Mouse (Mus musculus) frontal cortex, postnatal 25 days (tissue): ENCODE measurements at regions not wholly inside any gene's neighbourhood (a gene's known extent, or its start where the extent isn't known, plus 50 kb on each side); places are given as distances from the start of the nearest gene placed in this dataset.

Source experiments
- DNase-seq, 2 experiments: peaks; one replicate each; pipeline ENCODE4 v3.0.0; 2022; ENCODE audit warnings: low spot score in 2 of 2

GRCm38 (mm10) chr5:29142957-29143356 is 52.8 kb upstream of the Rnf32 start:
- DNase-seq = no peak

- no peak for DNase-seq
Measured at GRCm38 (mm10) chr5:29142502-29142901, 53.3 kb upstream of the Rnf32 start.

GRCm38 (mm10) chr5:29137481-29137880 is 58.3 kb upstream of the Rnf32 start:
- no peak for DNase-seq

GRCm38 (mm10) chr5:29132261-29132660 is 63.5 kb upstream of the Rnf32 start:
- DNase-seq = no peak

GRCm38 (mm10) chr5:29131762-29132161 is 64.0 kb upstream of the Rnf32 start:
- DNase-seq = no peak

- DNase-seq = no peak
Measured at GRCm38 (mm10) chr5:29129724-29130123, 66.1 kb upstream of the Rnf32 start.

- DNase-seq = no peak
Measured at GRCm38 (mm10) chr5:29116942-29117341, 78.8 kb upstream of the Rnf32 start.

- no peak for DNase-seq
Measured at GRCm38 (mm10) chr5:29112531-29112930, 83.3 kb upstream of the Rnf32 start.

- DNase-seq = no peak
Measured at GRCm38 (mm10) chr5:29107276-29107675, 88.5 kb upstream of the Rnf32 start.

GRCm38 (mm10) chr5:29083288-29083687 is 112.5 kb upstream of the Rnf32 start:
- no peak for DNase-seq

GRCm38 (mm10) chr5:29054393-29054792 is 141.4 kb upstream of the Rnf32 start:
- DNase-seq = no peak

GRCm38 (mm10) chr5:29036636-29037035 is 159.2 kb upstream of the Rnf32 start:
- peak; percentile 42 to 57 for DNase-seq

- DNase-seq = no peak
Measured at GRCm38 (mm10) chr5:29033462-29033997, 162.3 kb upstream of the Rnf32 start.

- no peak for DNase-seq
Measured at GRCm38 (mm10) chr5:29030525-29030924, 165.3 kb upstream of the Rnf32 start.

- no peak for DNase-seq
Measured at GRCm38 (mm10) chr5:29029957-29030356, 165.8 kb upstream of the Rnf32 start.

- DNase-seq = no peak
Measured at GRCm38 (mm10) chr5:29025045-29025444, 170.7 kb upstream of the Rnf32 start.

GRCm38 (mm10) chr5:28992796-28993195 is 203.0 kb upstream of the Rnf32 start:
- DNase-seq = no peak

GRCm38 (mm10) chr5:28979932-28980331 is 215.9 kb upstream of the Rnf32 start:
- DNase-seq = no peak

- DNase-seq = no peak
Measured at GRCm38 (mm10) chr5:28970404-28970803, 225.4 kb upstream of the Rnf32 start.

GRCm38 (mm10) chr5:28955036-28955435 is 240.8 kb upstream of the Rnf32 start:
- DNase-seq = no peak

- no peak for DNase-seq
Measured at GRCm38 (mm10) chr5:28947465-28947864, 248.3 kb upstream of the Rnf32 start.

GRCm38 (mm10) chr5:28943571-28944316 is 252.0 kb upstream of the Rnf32 start:
- DNase-seq = no peak

- DNase-seq = no peak
Measured at GRCm38 (mm10) chr5:28940972-28941371, 254.8 kb upstream of the Rnf32 start.
